In the genomic region with DNA sequence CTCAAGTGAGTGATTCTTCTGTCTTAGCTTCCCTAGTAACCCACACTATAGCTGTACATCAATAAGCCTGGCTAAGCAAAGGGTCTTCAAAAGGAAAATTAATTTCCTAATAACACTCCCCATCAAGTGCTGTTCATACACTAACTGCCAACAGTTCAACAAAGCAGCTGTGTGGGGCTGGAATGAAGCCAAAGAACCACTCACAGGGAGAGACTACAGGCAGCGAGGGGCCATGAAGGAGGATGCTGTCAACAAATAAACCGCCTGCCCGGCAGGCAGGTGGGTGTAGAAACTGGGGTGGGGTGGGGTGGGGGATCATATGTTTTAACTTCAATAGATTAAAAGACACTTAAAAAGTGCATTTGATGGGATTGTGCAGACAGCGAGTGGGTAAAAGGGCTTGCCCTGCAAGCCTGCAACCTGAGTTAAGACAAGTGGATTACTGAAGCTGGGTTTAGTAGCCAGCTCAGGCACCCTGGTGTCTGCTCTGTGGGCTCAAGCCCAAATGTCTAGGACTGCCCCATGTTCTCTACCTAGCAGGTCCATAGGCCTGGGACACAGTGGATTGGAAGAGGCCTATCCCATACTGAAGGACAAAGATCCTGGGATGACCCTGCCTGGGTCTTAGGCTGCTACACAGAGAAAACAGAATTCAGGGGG, we compare ENCODE assay signal across 8 mouse cellular contexts. TPM values are rescaled to one million over a fixed set of nuclear protein-coding genes. Genes with fewer than 3 reads are reported as not detected.
DNase-seq lines count a peak whose midpoint lies in the region; ATAC-seq lines count a peak whose summit lies in the region.
"Had no signal": no experiment of that assay in that cellular context is flagged by ENCODE, and none has a peak within 500 bp of the region (broad histone marks: within the 10 kb centered on the region; RNA-seq: fewer than 3 reads in every experiment).

No protein-coding gene starts in this region.

- 0 out of 2 replicates have a peak, but pooled peaks have one; percentile 54 for ATAC-seq in intestine, embryonic 14.5 days (replicated peaks; ENCODE audit: low FRiP score, low TSS enrichment, low read depth)
- ATAC-seq in intestine, embryonic 16.5 days, result no peak; the same call in 1 of the 2 replicates
- ATAC-seq in forebrain, embryonic 14.5 days, result peak; percentile 88
- peak; percentile 76 for ATAC-seq in neural tube, embryonic 14.5 days (ENCODE audit: low read depth)

- H3K27ac ChIP-seq in intestine, embryonic 14.5 days (ENCODE audit: low read depth), result no peak overlapping the region; the same call in 1 of the 2 replicates
- no peak overlapping the region for H3K27ac ChIP-seq in intestine, embryonic 16.5 days (ENCODE audit: low read length)
- peak overlapping the region; percentile 54; the same call in 1 of the 2 replicates for H3K27ac ChIP-seq in forebrain, embryonic 14.5 days (ENCODE audit: low read depth, low read length)
- peak overlapping the region; percentile 44 for H3K27ac ChIP-seq in neural tube, embryonic 14.5 days (ENCODE audit: low read depth, low read length)
- H3K27ac ChIP-seq: lung, embryonic 15.5 days had no signal

- DNase-seq in intestine, embryonic 14.5 days (ENCODE audit: low spot score), result peak; percentile 78
- peak; percentile 83 for DNase-seq in brain, adult 2 months (ENCODE audit: low read depth, low spot score)
- peak; percentile 93 for DNase-seq in forebrain, embryonic 14.5 days (ENCODE audit: low spot score)
- no peak for DNase-seq in spleen, postnatal 10 days (ENCODE audit: low spot score in 2 of 2)
- no peak for DNase-seq in spleen, adult 12 weeks (ENCODE audit: low spot score)

- H3K4me1 ChIP-seq in intestine, embryonic 14.5 days (replicated peaks; ENCODE audit: control insufficient read depth, insufficient read depth, low read length), result peaks cover 24% of the 10 kb centered on the region
- H3K4me1 ChIP-seq in intestine, embryonic 16.5 days (ENCODE audit: control insufficient read depth, insufficient read depth, low read length), result peaks cover 11% of the 10 kb centered on the region
- H3K4me1 ChIP-seq in forebrain, embryonic 14.5 days (ENCODE audit: control insufficient read depth, insufficient read depth, low read length), result peaks cover 34% of the 10 kb centered on the region
- H3K4me1 ChIP-seq in neural tube, embryonic 14.5 days (ENCODE audit: control insufficient read depth, insufficient read depth, low read length), result peaks cover 31% of the 10 kb centered on the region

- no peaks in the 10 kb centered on the region for H3K36me3 ChIP-seq in intestine, embryonic 14.5 days (ENCODE audit: control insufficient read depth, insufficient read depth, low read length)
- H3K36me3 ChIP-seq in intestine, embryonic 16.5 days (ENCODE audit: control insufficient read depth, insufficient read depth, low read length), result no peaks in the 10 kb centered on the region
- H3K36me3 ChIP-seq in forebrain, embryonic 14.5 days (ENCODE audit: control insufficient read depth, insufficient read depth, low read length), result no peaks in the 10 kb centered on the region
- H3K36me3 ChIP-seq in neural tube, embryonic 14.5 days (ENCODE audit: control insufficient read depth, insufficient read depth, low read length), result no peaks in the 10 kb centered on the region
- H3K36me3 ChIP-seq: lung, embryonic 15.5 days had no signal

- no peaks in the 10 kb centered on the region for H3K27me3 ChIP-seq in intestine, embryonic 14.5 days (replicated peaks; ENCODE audit: control insufficient read depth, insufficient read depth, low read length)
- no peaks in the 10 kb centered on the region for H3K27me3 ChIP-seq in intestine, embryonic 16.5 days (replicated peaks; ENCODE audit: control insufficient read depth, insufficient read depth, low read length)
- H3K27me3 ChIP-seq in forebrain, embryonic 14.5 days (replicated peaks; ENCODE audit: control insufficient read depth, insufficient read depth, low read length), result no peaks in the 10 kb centered on the region
- no peaks in the 10 kb centered on the region for H3K27me3 ChIP-seq in neural tube, embryonic 14.5 days (ENCODE audit: control insufficient read depth, insufficient read depth, low read length)
- H3K27me3 ChIP-seq: lung, embryonic 15.5 days had no signal

- no peak overlapping the region for H3K4me2 ChIP-seq in intestine, embryonic 14.5 days (ENCODE audit: low read length)
- no peak overlapping the region for H3K4me2 ChIP-seq in intestine, embryonic 16.5 days (ENCODE audit: low read depth, low read length)
- no peak overlapping the region for H3K4me2 ChIP-seq in forebrain, embryonic 14.5 days (ENCODE audit: low read length)
- no peak overlapping the region for H3K4me2 ChIP-seq in neural tube, embryonic 14.5 days (ENCODE audit: low read depth, low read length)
- H3K4me2 ChIP-seq: lung, embryonic 15.5 days had no signal

- H3K9ac ChIP-seq in intestine, embryonic 14.5 days (ENCODE audit: low read length), result no peak overlapping the region
- H3K9ac ChIP-seq in intestine, embryonic 16.5 days (ENCODE audit: low read depth, low read length), result no peak overlapping the region
- H3K9ac ChIP-seq in forebrain, embryonic 14.5 days (ENCODE audit: low read length), result no peak overlapping the region
- no peak overlapping the region for H3K9ac ChIP-seq in neural tube, embryonic 14.5 days (replicated peaks; ENCODE audit: low read depth, low read length)
- H3K9ac ChIP-seq: lung, embryonic 15.5 days had no signal

- H3K4me3 ChIP-seq in intestine, embryonic 14.5 days (ENCODE audit: low read depth, low read length), result no peak overlapping the region
- H3K4me3 ChIP-seq in intestine, embryonic 16.5 days (ENCODE audit: low read length), result no peak overlapping the region
- no peak overlapping the region for H3K4me3 ChIP-seq in forebrain, embryonic 14.5 days (ENCODE audit: low read depth, low read length)
- no peak overlapping the region for H3K4me3 ChIP-seq in neural tube, embryonic 14.5 days (ENCODE audit: low read depth, low read length)
- H3K4me3 ChIP-seq: lung, embryonic 15.5 days had no signal

- WGBS in intestine, embryonic 14.5 days, result 24% methylated on average over 4 of the region's 4 CpGs
- WGBS in intestine, embryonic 16.5 days, result 25% methylated on average over 4 of the region's 4 CpGs
- 6% methylated on average over 4 of the region's 4 CpGs for WGBS in forebrain, embryonic 14.5 days
- WGBS in neural tube, embryonic 14.5 days, result 18% methylated on average over 4 of the region's 4 CpGs

- no peaks in the 10 kb centered on the region for H3K9me3 ChIP-seq in intestine, embryonic 14.5 days (ENCODE audit: control insufficient read depth, low read length)
- no peaks in the 10 kb centered on the region for H3K9me3 ChIP-seq in intestine, embryonic 16.5 days (ENCODE audit: control insufficient read depth, low read length)
- H3K9me3 ChIP-seq in forebrain, embryonic 14.5 days (replicated peaks; ENCODE audit: control insufficient read depth, low read length), result no peaks in the 10 kb centered on the region
- no peaks in the 10 kb centered on the region for H3K9me3 ChIP-seq in neural tube, embryonic 14.5 days (ENCODE audit: control insufficient read depth, low read length)
- H3K9me3 ChIP-seq: lung, embryonic 15.5 days had no signal

RNA-seq across cellular contexts. Expression of gene Zfyve28, which starts 35.8 kb away (rescaled TPM):
- polyA plus RNA-seq in intestine, embryonic 14.5 days (2014; fragmentation: Nextera tagmentation; extraction: Ambion mirVana), result 0.27 and 0.55 TPM in 2 replicates
- 0.28 and 0.42 TPM in 2 replicates for polyA plus RNA-seq in intestine, embryonic 16.5 days (2015; fragmentation: Nextera tagmentation; extraction: Ambion mirVana)
- polyA plus RNA-seq in forebrain, embryonic 14.5 days (2014; fragmentation: Nextera tagmentation; extraction: Ambion mirVana), result 1.4 and 2.2 TPM in 2 replicates
- polyA plus RNA-seq in neural tube, embryonic 14.5 days (2014; fragmentation: Nextera tagmentation; extraction: Ambion mirVana), result 4.5 and 5.9 TPM in 2 replicates

RNA-seq across cellular contexts. Expression of gene Cfap99, which starts 36.0 kb away (rescaled TPM):
- polyA plus RNA-seq in intestine, embryonic 14.5 days (2014; fragmentation: Nextera tagmentation; extraction: Ambion mirVana), result not detected in 2 replicates
- polyA plus RNA-seq in intestine, embryonic 16.5 days (2015; fragmentation: Nextera tagmentation; extraction: Ambion mirVana), result not detected in 2 replicates
- 0.10 TPM in 1 of 2 replicates, not detected in the other for polyA plus RNA-seq in forebrain, embryonic 14.5 days (2014; fragmentation: Nextera tagmentation; extraction: Ambion mirVana)
- polyA plus RNA-seq in neural tube, embryonic 14.5 days (2014; fragmentation: Nextera tagmentation; extraction: Ambion mirVana), result 0.09 and 0.12 TPM in 2 replicates

Comparison
In these comparisons a context has a peak if more than half of its experiments do, and no peak if none do; other contexts are left out.
1. DNase-seq: peak in intestine, embryonic 14.5 days (single experiment), brain, adult 2 months (single experiment) and forebrain, embryonic 14.5 days (single experiment); none in spleen, postnatal 10 days (0 of 2) and spleen, adult 12 weeks (single experiment).
2. H3K27ac ChIP-seq: peak in forebrain, embryonic 14.5 days (single experiment) and neural tube, embryonic 14.5 days (single experiment); none in intestine, embryonic 14.5 days (single experiment) and intestine, embryonic 16.5 days (single experiment).